Mouse (Mus musculus) monocyte, adult 2 months (primary cell): ENCODE measurements around the gene Abhd14b.
"Not testable (repeated sequence)": the region's sequence is repeated elsewhere in the genome, so short reads cannot be mapped to it uniquely, and the experiment has no call there.

ENCODE experiments used
- DNase-seq, 2 experiments: peaks; one replicate each; pipeline ENCODE4 v3.0.0; 2022; ENCODE audit warnings: low spot score in 2 of 2, low read depth in 1 of 2

Gene Abhd14b

GRCm38 (mm10) chr9:106475663-106476001 is 28.4 kb downstream of the Abhd14b start, which contains the start of gene Rrp9:
Rrp9 (plus strand) TSS chr9:106475963.
- no peak for DNase-seq

- peak in 1 of 2 experiments; percentile 49 for DNase-seq
Measured at GRCm38 (mm10) chr9:106476002-106476923, 29.0 kb downstream of the Abhd14b start.

GRCm38 (mm10) chr9:106476924-106477484 is 29.7 kb downstream of the Abhd14b start, which contains the start of gene Parp3:
Parp3 (minus strand) TSS chr9:106476949.
- peak; percentile 97 to 99 for DNase-seq

DNA sequence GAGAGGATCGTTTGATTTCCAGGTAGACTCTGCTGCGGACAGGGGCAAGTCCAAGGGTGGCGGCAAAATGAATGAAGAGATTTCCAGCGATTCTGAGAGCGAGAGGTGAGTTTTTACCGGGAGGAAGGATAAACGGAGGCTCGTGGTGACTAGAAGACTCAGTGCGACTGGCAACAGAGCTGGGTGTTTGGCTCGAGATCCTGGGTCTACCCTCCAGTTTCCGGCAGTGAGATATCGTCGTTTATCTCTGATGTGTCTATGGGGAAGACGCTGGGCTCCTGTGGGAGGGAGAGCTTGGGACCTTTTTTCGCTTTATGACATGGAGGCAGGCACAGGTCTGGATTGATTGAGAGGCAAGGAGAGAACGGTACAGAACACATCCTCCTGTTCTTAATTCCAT is 30.4 kb downstream of the Abhd14b start:
- no peak for DNase-seq

DNA sequence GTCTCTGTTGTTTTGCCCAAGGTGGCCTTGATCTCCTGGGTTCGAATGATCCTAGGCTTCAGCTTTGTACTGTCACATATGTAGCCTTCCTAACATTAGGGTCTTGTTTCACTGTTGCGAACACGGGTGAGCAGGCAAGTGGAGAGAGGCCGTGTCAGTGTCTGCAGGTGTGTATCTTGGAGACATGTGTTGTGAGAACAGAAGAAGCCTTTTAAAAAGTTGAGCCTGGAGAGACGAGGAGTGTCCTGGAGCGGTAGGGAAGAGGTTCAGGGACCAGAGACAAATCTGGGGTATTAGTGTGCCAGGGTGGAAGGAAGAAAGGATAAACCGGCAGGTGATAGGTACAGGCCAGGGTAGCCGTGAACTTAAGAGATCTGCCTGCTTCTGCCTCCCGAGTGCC is 30.8 kb downstream of the Abhd14b start:
- DNase-seq = no peak

GRCm38 (mm10) chr9:106480541-106480940 is 33.3 kb downstream of the Abhd14b start:
- DNase-seq = no peak

GRCm38 (mm10) chr9:106481075-106481474 is 33.8 kb downstream of the Abhd14b start:
- DNase-seq = peak in 1 of 2 experiments; percentile 1

- peak in 1 of 2 experiments; percentile 0 for DNase-seq
Measured at GRCm38 (mm10) chr9:106481676-106482075, 34.4 kb downstream of the Abhd14b start.

DNA sequence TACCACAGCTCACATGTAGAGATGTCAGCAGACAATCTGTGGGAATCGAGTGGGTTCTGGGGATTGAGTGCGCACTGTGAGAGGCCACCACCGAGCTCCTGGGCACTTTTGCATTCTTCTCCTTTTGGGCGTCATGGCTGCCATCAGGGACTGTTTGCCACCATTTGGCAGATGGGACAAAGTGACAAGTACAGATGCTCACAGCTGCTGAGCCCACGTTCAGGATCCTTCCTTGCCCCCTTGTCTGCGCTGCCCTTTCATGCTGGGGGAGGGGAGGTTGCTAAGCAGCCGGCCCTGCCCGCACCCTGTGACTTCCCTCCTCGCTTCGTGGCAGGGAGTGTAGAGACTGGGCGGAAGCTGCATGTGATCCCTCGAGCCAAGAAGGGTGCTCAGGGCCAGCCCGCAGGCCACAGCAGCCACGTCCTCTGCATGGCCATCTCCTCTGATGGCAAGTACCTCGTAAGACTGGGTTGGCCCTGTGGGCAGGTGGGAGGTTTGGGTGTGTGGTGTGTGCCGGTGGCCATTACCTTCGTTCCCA is 35.4 kb downstream of the Abhd14b start:
- DNase-seq = peak in 1 of 2 experiments; percentile 0

- no peak for DNase-seq
Measured at GRCm38 (mm10) chr9:106483136-106483535, 35.9 kb downstream of the Abhd14b start.

- peak in 1 of 2 experiments; percentile 0 for DNase-seq
Measured at GRCm38 (mm10) chr9:106483606-106484005, 36.3 kb downstream of the Abhd14b start.

DNA sequence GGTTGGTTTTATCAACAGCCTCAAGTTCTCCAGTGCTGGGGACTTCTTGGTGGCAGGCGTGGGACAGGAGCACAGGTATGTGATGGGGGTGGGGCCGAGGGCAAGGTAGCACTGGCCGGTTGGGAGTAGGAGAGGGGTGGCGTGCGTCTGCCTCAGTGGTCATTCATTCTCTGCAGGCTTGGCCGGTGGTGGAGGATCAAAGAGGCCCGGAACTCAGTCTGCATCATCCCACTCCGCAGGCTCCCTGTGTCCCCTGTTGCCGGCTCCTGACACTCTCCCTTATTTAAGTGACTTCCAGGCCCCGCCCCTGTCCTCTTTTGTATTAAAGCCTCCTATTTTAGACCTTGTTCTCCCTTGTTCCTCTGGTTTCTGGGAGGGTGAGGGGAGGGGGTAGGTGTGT is 37.8 kb downstream of the Abhd14b start:
- DNase-seq = peak in 1 of 2 experiments; percentile 0

- DNase-seq = not testable (repeated sequence)
Measured at GRCm38 (mm10) chr9:106487602-106488001, 40.3 kb downstream of the Abhd14b start.

DNA sequence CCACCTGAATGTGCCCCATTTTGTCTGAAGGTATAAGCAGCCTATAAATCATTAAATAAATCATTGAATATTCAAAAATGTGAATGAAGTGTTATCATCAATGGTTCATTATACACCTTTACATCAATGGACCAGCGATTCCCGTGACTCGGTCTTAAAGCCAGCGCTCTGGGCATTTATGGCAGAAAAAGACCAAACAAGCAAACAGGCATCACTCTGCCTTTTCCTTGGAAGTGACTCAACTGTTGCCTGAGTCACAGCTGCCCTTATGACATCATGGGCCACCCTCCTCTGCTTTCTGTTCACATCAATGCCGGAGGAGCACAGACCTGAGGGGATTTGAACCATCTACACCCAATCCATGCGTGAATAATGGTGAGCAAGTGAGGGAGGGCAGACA is 52.4 kb downstream of the Abhd14b start, which contains the start of gene Iqcf1:
Gene Iqcf1 (plus strand): TSS at position 301 of the 400 bp plus-strand sequence.
- DNase-seq = no peak

DNA sequence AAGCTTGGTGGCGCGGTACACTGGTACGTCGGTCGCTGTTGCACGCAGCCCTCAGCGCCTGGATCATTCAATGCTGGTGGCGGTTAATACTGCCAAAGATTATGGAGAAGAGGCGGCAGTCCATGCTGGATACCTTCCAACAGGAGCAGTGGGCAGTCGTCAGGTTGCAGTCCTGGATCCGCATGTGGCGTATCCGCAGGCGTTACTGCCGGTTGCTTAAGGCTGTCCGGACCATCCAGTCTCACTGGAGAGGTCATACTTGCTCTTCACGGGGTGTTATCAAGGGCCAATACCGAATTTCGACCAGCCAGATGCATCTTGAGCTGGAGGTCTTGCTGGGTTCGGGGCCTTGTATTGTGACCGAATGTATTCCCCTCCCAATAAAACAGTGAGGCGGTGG is 54.6 kb downstream of the Abhd14b start:
- DNase-seq = no peak
